Mouse (Mus musculus): ENCODE measurements at regions not wholly inside any gene's neighbourhood (a gene's known extent, or its start where the extent isn't known, plus 50 kb on each side); places are given as distances from the start of the nearest gene placed in this dataset.

DNA sequence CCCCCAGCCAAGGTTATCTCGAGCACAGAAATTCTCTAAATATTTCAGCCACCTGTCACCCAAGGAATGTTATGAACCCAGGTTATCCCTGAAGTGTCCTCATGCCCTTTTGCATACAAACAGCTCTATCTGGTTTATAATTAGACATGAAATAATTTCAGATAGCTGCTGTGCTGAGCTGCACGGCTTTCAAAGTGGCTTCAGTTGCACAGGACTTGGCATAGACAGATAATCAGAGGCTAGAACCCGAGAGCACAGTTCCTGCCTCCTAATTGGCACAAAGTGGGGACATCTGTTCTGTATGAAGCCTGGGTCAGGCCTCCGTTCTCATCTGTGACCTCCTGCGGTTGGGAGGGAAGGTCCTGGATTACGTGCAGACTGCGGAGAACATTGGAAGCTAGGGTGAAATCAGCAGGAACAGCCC lies 72.3 kb downstream of the Slc4a3 start:
- TF ChIP-seq POLR2A (IDR thresholded peaks at IDR 0.05; ENCODE audit: extremely low read depth, insufficient read depth, low read length) (no peak), CTCF (IDR thresholded peaks at IDR 0.05; ENCODE audit: extremely low read depth, insufficient read depth, low read length) (no peak)
